Mouse (Mus musculus) frontal cortex, postnatal 10 days (tissue): ENCODE data around the gene Gfra4.
"Not testable (repeated sequence)": the region's sequence is repeated elsewhere in the genome, so short reads cannot be mapped to it uniquely, and the experiment has no call there.

Experiments used
- DNase-seq, 2 experiments: peaks; one replicate each; pipeline ENCODE4 v3.0.0; 2022; ENCODE audit warnings: low spot score in 2 of 2, mixed read lengths in 1 of 2

The Gfra4 gene

GRCm38 (mm10) chr2:131046025-131046424 is 3.1 kb upstream of the Gfra4 start:
- no peak for DNase-seq

- DNase-seq: no peak
Observed at GRCm38 (mm10) chr2:131044989-131045720, 2.3 kb upstream of the Gfra4 start.

- no peak for DNase-seq
Observed at GRCm38 (mm10) chr2:131044354-131044852, 1.5 kb upstream of the Gfra4 start.

GRCm38 (mm10) chr2:131040854-131041825 is 1.7 kb downstream of the Gfra4 start:
- peak; percentile 62 to 79 for DNase-seq

- DNase-seq: no peak
Observed at GRCm38 (mm10) chr2:131038675-131039074, 4.2 kb downstream of the Gfra4 start.

GRCm38 (mm10) chr2:131038197-131038596 is 4.7 kb downstream of the Gfra4 start:
- DNase-seq: no peak

DNA sequence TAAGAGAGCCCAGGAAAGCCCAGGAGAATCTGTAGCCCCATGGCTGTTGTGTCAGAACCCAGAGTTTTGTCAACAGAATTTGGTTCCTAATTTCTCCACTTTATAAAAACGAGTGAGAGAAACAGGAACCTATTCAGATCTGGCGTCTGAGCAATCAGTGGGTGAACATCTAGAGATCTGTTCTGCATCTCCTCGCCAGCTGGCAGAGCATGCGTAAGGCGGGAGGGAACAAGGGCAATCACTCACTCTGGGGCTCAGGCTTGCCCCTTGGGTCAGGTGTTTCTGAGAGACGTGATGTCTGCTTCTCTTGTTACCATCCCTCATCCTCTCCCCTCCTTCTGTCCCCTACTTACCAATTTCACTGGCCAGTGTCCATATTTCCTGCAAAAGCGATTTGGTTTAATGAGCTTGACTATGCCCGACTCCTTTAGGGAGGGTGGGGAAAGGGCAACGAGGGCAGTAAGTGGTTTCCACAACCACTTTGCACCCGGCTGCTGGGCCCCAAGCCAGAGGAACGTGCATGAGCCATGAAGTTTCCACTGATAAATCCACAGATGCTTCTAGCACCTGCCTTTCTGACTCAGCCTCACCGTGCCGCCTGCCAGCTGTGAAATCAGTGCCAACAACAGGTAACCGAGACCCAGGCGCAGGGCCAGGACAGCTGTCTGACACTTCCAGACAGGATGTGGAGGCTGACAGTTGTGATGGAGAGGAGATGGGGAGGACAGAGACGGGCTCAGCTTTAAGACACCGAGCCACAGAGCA is 5.5 kb downstream of the Gfra4 start:
- no peak for DNase-seq

- DNase-seq: no peak
Observed at GRCm38 (mm10) chr2:131036757-131037156, 6.1 kb downstream of the Gfra4 start.

DNA sequence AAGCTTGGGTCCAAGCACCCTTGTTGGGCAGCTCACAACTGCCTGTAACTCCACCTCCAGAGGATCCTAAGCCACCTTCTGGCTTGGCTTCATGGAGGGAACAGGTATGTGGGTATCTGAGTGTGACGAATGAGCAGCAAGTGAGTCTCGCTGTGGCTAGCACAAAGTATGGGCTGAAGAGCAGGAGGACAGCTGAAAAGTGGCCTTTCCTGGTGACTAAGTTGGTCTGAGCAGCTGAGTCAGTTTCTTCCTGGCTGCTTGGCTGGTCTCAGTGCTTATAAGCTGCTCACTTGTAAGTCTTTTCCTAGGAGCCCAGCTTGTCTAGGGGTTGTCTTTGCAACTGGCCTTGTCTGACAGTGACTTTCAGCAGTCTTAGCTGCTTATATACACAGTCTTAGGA is 6.5 kb downstream of the Gfra4 start:
- DNase-seq: no peak

- not testable (repeated sequence) for DNase-seq
Observed at GRCm38 (mm10) chr2:131031406-131031805, 11.5 kb downstream of the Gfra4 start.

DNA sequence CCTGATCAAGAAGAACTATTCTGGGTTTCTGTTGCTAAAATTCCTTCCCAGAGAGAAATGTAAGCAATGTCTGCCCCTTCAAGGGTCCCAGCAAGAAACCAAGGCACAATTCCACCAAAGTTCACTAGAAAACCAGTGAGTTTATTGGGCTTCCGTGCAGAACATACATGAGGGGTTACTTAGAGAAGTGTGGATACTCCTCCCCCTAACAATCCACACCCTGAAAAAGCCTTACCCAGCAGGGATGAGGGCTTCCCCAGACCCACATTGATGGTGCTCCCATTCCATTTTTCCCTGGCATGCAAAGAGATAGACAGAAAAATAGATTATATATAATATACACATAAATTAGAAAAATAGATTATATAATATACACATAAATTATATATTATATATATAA is 11.9 kb downstream of the Gfra4 start:
- DNase-seq: no peak

- DNase-seq: no peak
Observed at GRCm38 (mm10) chr2:131030561-131030960, 12.3 kb downstream of the Gfra4 start.

- DNase-seq: no peak
Observed at GRCm38 (mm10) chr2:131029065-131029935, 13.6 kb downstream of the Gfra4 start.

DNA sequence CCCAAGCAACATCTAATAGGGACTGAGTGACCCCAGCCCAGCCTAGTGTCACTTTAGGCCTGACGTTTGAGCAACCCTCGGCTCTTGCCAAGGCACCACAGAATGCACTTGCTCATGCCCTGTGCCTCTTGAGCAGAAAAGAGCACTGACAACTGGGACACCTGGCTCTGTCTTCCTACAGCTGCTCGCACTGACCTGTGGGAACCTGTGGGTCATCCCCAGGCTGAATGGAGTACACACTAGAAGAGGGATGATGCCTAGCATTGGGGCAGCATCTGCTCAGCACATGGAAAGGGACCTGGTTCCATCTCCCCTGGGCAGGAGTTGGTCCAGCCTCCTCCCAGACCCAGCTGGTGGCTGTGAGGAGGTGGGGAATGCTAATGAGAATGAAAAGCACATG is 15.9 kb downstream of the Gfra4 start:
- DNase-seq: no peak

- no peak for DNase-seq
Observed at GRCm38 (mm10) chr2:131025230-131025629, 17.7 kb downstream of the Gfra4 start.

- DNase-seq: no peak
Observed at GRCm38 (mm10) chr2:131010566-131010965, 32.3 kb downstream of the Gfra4 start.

- DNase-seq: no peak
Observed at GRCm38 (mm10) chr2:131009123-131009522, 33.8 kb downstream of the Gfra4 start.

- DNase-seq: no peak
Observed at GRCm38 (mm10) chr2:130992818-130993217, 50.1 kb downstream of the Gfra4 start.
